Mouse (Mus musculus): ENCODE measurements at regions not wholly inside any gene's neighbourhood (a gene's known extent, or its start where the extent isn't known, plus 50 kb on each side); places are given as distances from the start of the nearest gene placed in this dataset.

- no peaks in the 10 kb centered on the region for H3K9me3 ChIP-seq (ENCODE audit: low read length)
- no peaks in the 10 kb centered on the region for H3K36me3 ChIP-seq (ENCODE audit: insufficient read depth, low read length)
- 61% methylated on average over 3 of the region's 3 CpGs for WGBS
These were observed 173.8 kb downstream of the Kcnj2 start for GRCm38 (mm10) chr11:111239784-111240183.

GRCm38 (mm10) chr11:111252226-111252625 is 186.3 kb downstream of the Kcnj2 start:
- 95% methylated on average over 4 of the region's 4 CpGs for WGBS
- TF ChIP-seq CTCF (IDR thresholded peaks at IDR 0.05) = no peak
- no peak overlapping the region for H3K9ac ChIP-seq (replicated peaks; ENCODE audit: low read length, poor library complexity, severe bottlenecking)
- no peak overlapping the region for H3K4me3 ChIP-seq (ENCODE audit: low read depth, low read length)
- H3K9me3 ChIP-seq (ENCODE audit: low read length) = no peaks in the 10 kb centered on the region
- DNase-seq (ENCODE audit: low spot score) (no peak), ATAC-seq (ENCODE audit: low FRiP score) (no peak)
- no peaks in the 10 kb centered on the region for H3K36me3 ChIP-seq (ENCODE audit: insufficient read depth, low read length)
- no peak overlapping the region for H3K4me2 ChIP-seq (ENCODE audit: low read depth, low read length, poor library complexity, severe bottlenecking)
- no peaks in the 10 kb centered on the region for H3K27me3 ChIP-seq (ENCODE audit: insufficient read depth, low read length)
- no peak overlapping the region for H3K27ac ChIP-seq (ENCODE audit: low read depth, low read length)
- no peaks in the 10 kb centered on the region for H3K4me1 ChIP-seq (ENCODE audit: insufficient read depth, low read length)

More at GRCm38 (mm10) chr11:111239784-111240183, 173.8 kb downstream of the Kcnj2 start:
- Histone ChIP-seq H3K9ac (replicated peaks; ENCODE audit: low read length, poor library complexity, severe bottlenecking) (no peak overlapping the region), H3K4me1 (ENCODE audit: insufficient read depth, low read length) (no peaks in the 10 kb centered on the region), H3K27ac (ENCODE audit: low read depth, low read length) (no peak overlapping the region), H3K27me3 (ENCODE audit: insufficient read depth, low read length) (no peaks in the 10 kb centered on the region), H3K4me3 (ENCODE audit: low read depth, low read length) (no peak overlapping the region), H3K4me2 (ENCODE audit: low read depth, low read length, poor library complexity, severe bottlenecking) (no peak overlapping the region)
- no peak for TF ChIP-seq CTCF (IDR thresholded peaks at IDR 0.05)
- ATAC-seq (ENCODE audit: low FRiP score) = no peak
- no peak for DNase-seq (ENCODE audit: low spot score)

- no peaks in the 10 kb centered on the region for H3K27me3 ChIP-seq (ENCODE audit: insufficient read depth, low read length)
- TF ChIP-seq CTCF (IDR thresholded peaks at IDR 0.05) = no peak
- no peaks in the 10 kb centered on the region for H3K36me3 ChIP-seq (ENCODE audit: insufficient read depth, low read length)
- ATAC-seq (ENCODE audit: low FRiP score) = no peak
- no peak overlapping the region for H3K4me2 ChIP-seq (ENCODE audit: low read depth, low read length, poor library complexity, severe bottlenecking)
- no peak overlapping the region for H3K9ac ChIP-seq (replicated peaks; ENCODE audit: low read length, poor library complexity, severe bottlenecking)
- H3K4me1 ChIP-seq (ENCODE audit: insufficient read depth, low read length) = no peaks in the 10 kb centered on the region
- H3K9me3 ChIP-seq (ENCODE audit: low read length) = no peaks in the 10 kb centered on the region
- H3K4me3 ChIP-seq (ENCODE audit: low read depth, low read length) = no peak overlapping the region
- H3K27ac ChIP-seq (ENCODE audit: low read depth, low read length) = no peak overlapping the region
- DNase-seq (ENCODE audit: low spot score) = no peak
- 82% methylated on average over 3 of the region's 3 CpGs for WGBS
These were observed 190.6 kb downstream of the Kcnj2 start for GRCm38 (mm10) chr11:111256596-111256995.

- no peak overlapping the region for H3K4me2 ChIP-seq (ENCODE audit: low read depth, low read length, poor library complexity, severe bottlenecking)
- no peak for TF ChIP-seq CTCF (IDR thresholded peaks at IDR 0.05)
- ATAC-seq (ENCODE audit: low FRiP score) (no peak), DNase-seq (ENCODE audit: low spot score) (peak; percentile 17)
- H3K27me3 ChIP-seq (ENCODE audit: insufficient read depth, low read length) = no peaks in the 10 kb centered on the region
- no peaks in the 10 kb centered on the region for H3K36me3 ChIP-seq (ENCODE audit: insufficient read depth, low read length)
- H3K4me3 ChIP-seq (ENCODE audit: low read depth, low read length) = no peak overlapping the region
- H3K27ac ChIP-seq (ENCODE audit: low read depth, low read length) = no peak overlapping the region
- no peak overlapping the region for H3K9ac ChIP-seq (replicated peaks; ENCODE audit: low read length, poor library complexity, severe bottlenecking)
- no peaks in the 10 kb centered on the region for H3K4me1 ChIP-seq (ENCODE audit: insufficient read depth, low read length)
- no peaks in the 10 kb centered on the region for H3K9me3 ChIP-seq (ENCODE audit: low read length)
- 46% methylated on average over 11 of the region's 11 CpGs for WGBS
These were observed 194.9 kb downstream of the Kcnj2 start for GRCm38 (mm10) chr11:111260691-111261383.

- ATAC-seq (ENCODE audit: low FRiP score) (no peak), DNase-seq (ENCODE audit: low spot score) (peak; percentile 58)
- no peak overlapping the region for H3K4me3 ChIP-seq (ENCODE audit: low read depth, low read length)
- no peaks in the 10 kb centered on the region for H3K36me3 ChIP-seq (ENCODE audit: insufficient read depth, low read length)
- no peaks in the 10 kb centered on the region for H3K9me3 ChIP-seq (ENCODE audit: low read length)
- no peak overlapping the region for H3K4me2 ChIP-seq (ENCODE audit: low read depth, low read length, poor library complexity, severe bottlenecking)
- TF ChIP-seq CTCF (IDR thresholded peaks at IDR 0.05) = no peak
- no peaks in the 10 kb centered on the region for H3K27me3 ChIP-seq (ENCODE audit: insufficient read depth, low read length)
- 0 out of 2 replicates have a peak, but pooled peaks cover 3% of the 10 kb centered on the region for H3K4me1 ChIP-seq (ENCODE audit: insufficient read depth, low read length)
- no peak overlapping the region for H3K9ac ChIP-seq (replicated peaks; ENCODE audit: low read length, poor library complexity, severe bottlenecking)
- no peak overlapping the region for H3K27ac ChIP-seq (ENCODE audit: low read depth, low read length)
These were observed 207.7 kb downstream of the Kcnj2 start for GRCm38 (mm10) chr11:111273651-111274050.

- Histone ChIP-seq H3K4me2 (ENCODE audit: low read depth, low read length, poor library complexity, severe bottlenecking) (no peak overlapping the region), H3K4me1 (ENCODE audit: insufficient read depth, low read length) (no peaks in the 10 kb centered on the region), H3K27ac (ENCODE audit: low read depth, low read length) (no peak overlapping the region), H3K9me3 (ENCODE audit: low read length) (no peaks in the 10 kb centered on the region), H3K4me3 (ENCODE audit: low read depth, low read length) (no peak overlapping the region), H3K36me3 (ENCODE audit: insufficient read depth, low read length) (no peaks in the 10 kb centered on the region), H3K27me3 (ENCODE audit: insufficient read depth, low read length) (no peaks in the 10 kb centered on the region), H3K9ac (replicated peaks; ENCODE audit: low read length, poor library complexity, severe bottlenecking) (no peak overlapping the region)
- DNase-seq (ENCODE audit: low spot score) (no peak), ATAC-seq (ENCODE audit: low FRiP score) (no peak)
- TF ChIP-seq CTCF (IDR thresholded peaks at IDR 0.05) = no peak
- WGBS = 46% methylated on average over 2 of the region's 2 CpGs
These were observed 214.8 kb downstream of the Kcnj2 start for GRCm38 (mm10) chr11:111280769-111281168.

Data from midbrain, postnatal 0 days (tissue).